Mouse (Mus musculus) liver, adult 2 months (tissue): Measurements from ENCODE around the gene Sept12.
A peak's percentile ranks its signal among the peaks of the same experiment; 100 is the strongest.

Source experiments
- CTCF ChIP-seq: fragments of 200-500 bp; IDR thresholded peaks from 2 replicates; pipeline ENCODE4 v1.5.1; 2011; ENCODE audit warnings: low read depth, low read length, control low read depth
- POLR2A ChIP-seq: fragments of 200-500 bp; IDR thresholded peaks from 2 replicates; pipeline ENCODE4 v1.6.1; 2011; ENCODE audit warnings: low read length, control low read depth; ENCODE audit not compliant: insufficient read depth; ENCODE audit errors: extremely low read depth

- peak; percentile 29; the same call in 1 of the 2 replicates for TF ChIP-seq CTCF
- TF ChIP-seq POLR2A: peak; percentile 77
Observed at GRCm38 (mm10) chr16:5013054-5013838, 15.6 kb upstream of the Sept12 start, which contains the start of gene Rogdi.
